Mouse (Mus musculus): ENCODE measurements around the gene Dennd1b. TPM values are rescaled to one million over a fixed set of nuclear protein-coding genes. Genes with fewer than 3 reads are reported as not detected.
A peak's percentile ranks its signal among the peaks of the same experiment; 100 is the strongest.

Gene Dennd1b
- total RNA-seq (2021) = 10 to 100 TPM; 50.2 to 51.4 TPM

DNA sequence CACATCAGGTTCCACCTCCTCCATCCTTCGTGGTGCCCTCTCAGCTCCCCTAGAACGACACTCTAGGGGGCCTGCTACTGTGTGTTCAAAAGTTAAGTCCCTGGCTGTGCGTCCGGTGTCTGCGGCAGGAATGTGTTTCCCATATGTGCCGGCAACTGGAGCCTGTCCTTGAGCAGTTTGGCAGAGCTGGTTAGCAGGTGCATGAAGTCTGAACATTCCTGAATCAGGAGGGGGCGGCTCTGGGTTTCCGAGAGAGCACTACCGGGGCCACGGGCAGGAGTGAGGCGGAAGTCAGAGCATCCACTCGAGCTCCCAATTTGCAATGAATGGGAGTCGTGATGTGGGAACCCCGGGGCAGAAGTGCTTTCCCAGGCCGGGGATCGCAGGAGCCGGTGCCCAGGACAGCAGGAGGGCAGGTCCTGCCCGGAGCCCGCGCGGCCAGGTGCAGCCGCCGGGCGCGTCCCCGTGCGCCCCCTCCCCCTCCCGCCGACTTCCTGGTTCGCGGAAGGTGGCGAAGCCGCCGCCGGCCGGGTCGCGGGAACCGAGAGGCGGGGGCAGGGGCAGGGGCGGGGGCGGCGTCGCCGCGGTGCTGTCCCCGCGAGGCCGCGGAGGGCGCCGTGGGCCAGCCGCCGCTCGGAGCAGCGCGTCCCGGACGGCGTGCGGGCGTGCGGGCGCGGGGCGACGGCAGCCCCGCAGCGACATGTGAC lies at the start of gene Dennd1b:
TSS of gene Dennd1b (plus strand) at position 275 of the 707 bp plus-strand sequence.
- peak; percentile 67 to 69 for DNase-seq

GRCm38 (mm10) chr1:138915596-138915995 lies 47.6 kb upstream of the Dennd1b start:
- no peak for DNase-seq

DNA sequence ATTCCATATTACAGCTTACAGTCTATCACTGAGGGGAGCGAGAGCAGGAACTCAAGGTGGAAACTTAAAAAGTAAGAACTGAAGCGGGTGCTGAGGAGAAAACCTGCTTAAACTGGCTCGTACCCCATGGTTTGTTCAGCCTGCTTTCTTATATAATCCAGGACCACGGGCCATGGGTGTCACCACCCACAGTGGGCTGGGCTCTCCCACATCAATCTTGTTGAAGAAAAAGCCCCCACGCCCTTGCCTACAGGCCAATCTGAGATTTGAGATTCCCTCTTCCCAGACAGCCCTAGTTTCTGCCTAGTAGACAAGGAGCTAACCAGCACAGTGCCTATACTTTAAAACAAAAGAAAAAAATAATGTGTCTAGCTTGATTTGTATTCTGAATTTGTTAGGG lies 43.6 kb upstream of the Dennd1b start:
- DNase-seq = no peak

DNA sequence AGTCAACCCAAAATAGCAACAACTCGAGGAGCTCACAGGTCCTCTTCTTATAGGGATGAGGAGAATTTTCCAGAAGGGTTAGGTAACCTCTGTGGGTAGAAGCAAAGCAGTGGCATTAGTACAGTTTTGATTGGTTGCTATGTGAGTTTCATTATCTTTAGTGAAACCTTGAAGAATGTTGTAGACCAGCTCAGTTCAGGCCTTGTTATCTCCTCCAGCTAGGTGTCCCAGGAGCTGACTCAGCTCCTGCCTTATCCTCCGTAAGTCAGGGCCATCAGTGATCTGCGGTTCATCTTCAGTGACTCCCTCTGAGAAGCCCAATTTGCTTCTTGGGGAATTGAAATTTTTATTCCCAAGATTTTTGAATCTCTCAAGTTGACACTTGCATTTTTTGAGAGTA lies 43.2 kb upstream of the Dennd1b start:
- DNase-seq = no peak

- DNase-seq = no peak
These were observed 42.4 kb upstream of the Dennd1b start for GRCm38 (mm10) chr1:138920799-138921198.

GRCm38 (mm10) chr1:138922886-138923285 lies 40.3 kb upstream of the Dennd1b start:
- no peak for DNase-seq

- DNase-seq = no peak
These were observed 39.0 kb upstream of the Dennd1b start for GRCm38 (mm10) chr1:138924282-138924681.

GRCm38 (mm10) chr1:138928671-138929483 lies 34.4 kb upstream of the Dennd1b start:
- peak; percentile 23 to 32 for DNase-seq

GRCm38 (mm10) chr1:138929985-138930384 lies 33.2 kb upstream of the Dennd1b start:
- DNase-seq = no peak

DNA sequence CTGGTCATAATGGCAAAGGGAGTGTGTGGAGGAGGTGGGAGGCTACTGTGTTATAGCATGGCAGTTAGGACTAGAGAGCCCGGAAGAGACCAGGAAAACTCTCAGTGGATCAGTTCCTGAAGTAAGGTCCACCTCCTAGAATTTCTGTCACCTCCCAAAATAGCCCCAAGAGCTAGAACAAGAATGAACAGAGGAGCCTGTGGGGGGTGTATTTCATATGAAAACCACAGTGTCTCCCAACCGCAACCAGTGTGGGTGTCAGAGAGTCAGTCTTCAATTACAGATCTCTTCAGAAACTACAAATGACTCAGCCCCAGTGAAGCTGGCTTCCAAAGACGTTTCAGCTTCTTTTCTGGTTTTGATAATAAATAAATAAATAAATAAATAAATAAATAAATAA lies 32.4 kb upstream of the Dennd1b start:
- DNase-seq = no peak

DNA sequence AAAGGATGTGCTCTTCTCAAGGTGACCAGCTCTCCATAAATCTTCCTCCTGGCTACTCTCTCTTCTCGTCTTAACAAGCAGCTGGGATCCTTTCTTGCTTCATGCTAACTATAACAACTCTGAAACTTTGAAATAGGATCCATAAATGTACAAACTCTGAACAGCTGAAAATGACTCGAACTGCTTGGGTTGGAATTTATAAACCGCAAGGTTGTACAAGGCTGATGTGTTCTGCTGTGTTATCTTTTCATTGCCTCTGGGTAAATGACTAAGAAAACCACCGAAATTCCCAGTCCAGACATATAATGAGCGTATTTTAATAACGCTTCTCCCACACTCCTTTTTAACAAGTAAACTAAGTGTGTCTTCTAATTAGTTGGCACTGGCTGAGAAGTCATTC lies 27.1 kb upstream of the Dennd1b start:
- DNase-seq = no peak

- DNase-seq = no peak
These were observed 25.4 kb upstream of the Dennd1b start for GRCm38 (mm10) chr1:138937686-138938370.

GRCm38 (mm10) chr1:138939579-138940139 lies 23.6 kb upstream of the Dennd1b start:
- no peak for DNase-seq

DNA sequence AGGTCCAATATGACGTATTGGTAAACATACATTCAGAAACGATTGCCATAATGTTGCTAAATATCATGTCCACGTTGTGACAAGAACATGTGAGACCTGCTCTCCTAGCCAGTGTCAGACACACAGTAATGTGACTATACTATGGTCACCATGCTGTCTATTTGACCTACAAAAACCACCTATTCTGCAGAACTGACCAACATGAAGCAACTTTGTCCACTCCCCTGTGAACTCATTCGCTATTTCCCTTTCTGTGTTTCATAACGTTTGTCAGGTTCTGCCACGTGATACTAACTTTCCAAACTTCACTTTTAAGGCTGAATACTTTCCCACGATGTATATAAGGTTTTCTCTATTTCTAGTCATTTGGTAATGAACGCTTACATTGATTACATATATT lies 22.8 kb upstream of the Dennd1b start:
- DNase-seq = no peak

GRCm38 (mm10) chr1:138952173-138952572 lies 11.1 kb upstream of the Dennd1b start:
- no peak for DNase-seq

GRCm38 (mm10) chr1:138954978-138955377 lies 8.3 kb upstream of the Dennd1b start:
- DNase-seq = no peak

DNA sequence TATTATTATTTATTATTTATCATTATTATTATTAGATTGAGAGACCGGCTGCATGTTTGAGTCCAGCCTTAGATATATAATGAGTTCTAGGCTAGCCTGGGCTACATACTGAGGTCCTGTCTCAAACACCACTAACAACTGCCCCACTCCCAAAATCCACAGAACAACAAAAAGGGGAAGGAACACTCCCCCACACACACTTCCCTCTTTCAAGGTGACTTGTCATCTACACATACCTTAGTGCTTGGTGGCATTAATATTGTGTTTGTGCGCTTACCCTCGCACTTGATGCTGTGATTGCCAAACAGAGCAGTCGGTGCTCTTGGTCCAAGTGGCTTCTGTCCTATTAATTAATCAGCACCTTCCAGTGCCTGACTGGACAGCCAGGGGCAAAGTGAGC lies 7.8 kb upstream of the Dennd1b start:
- DNase-seq = no peak

DNA sequence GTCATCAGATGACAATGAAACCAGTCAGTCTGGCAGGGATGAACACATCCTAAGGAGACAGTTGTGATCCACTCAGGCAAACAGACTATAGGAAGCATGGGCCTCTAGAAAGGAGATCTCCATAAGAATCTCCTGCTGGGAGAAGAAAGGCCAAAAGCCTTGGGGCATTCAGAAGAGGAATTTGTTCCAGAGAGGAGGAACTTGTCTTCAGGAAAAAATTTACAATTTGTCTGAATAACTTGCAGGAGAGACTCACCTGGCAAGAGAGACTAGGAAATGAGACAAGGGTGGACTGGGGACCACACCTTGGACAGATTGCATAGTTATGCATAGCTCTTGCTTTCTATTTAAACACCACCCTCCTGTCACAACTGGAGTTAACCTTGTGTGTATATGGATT lies 6.7 kb upstream of the Dennd1b start:
- no peak for DNase-seq

GRCm38 (mm10) chr1:138957111-138957510 lies 6.1 kb upstream of the Dennd1b start:
- DNase-seq = no peak

DNA sequence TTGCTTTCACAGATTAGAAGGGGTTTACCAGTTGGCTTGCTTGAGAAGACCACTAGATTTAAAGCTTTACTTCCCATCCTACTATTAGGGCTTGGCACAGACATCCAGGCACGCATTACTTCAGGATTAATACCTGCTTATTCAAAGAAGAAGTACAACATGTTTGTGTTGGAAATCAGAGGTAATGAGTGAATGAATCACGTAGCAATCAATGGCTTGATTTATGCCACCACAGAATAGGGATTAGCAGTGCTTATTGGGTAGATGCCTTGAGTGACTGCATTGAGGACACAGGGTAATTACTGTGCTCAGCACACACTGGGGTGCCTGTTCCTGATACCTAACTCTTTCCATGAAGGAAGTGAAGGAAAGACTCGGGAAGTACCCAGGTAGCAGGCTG lies 4.4 kb upstream of the Dennd1b start:
- DNase-seq = no peak

DNA sequence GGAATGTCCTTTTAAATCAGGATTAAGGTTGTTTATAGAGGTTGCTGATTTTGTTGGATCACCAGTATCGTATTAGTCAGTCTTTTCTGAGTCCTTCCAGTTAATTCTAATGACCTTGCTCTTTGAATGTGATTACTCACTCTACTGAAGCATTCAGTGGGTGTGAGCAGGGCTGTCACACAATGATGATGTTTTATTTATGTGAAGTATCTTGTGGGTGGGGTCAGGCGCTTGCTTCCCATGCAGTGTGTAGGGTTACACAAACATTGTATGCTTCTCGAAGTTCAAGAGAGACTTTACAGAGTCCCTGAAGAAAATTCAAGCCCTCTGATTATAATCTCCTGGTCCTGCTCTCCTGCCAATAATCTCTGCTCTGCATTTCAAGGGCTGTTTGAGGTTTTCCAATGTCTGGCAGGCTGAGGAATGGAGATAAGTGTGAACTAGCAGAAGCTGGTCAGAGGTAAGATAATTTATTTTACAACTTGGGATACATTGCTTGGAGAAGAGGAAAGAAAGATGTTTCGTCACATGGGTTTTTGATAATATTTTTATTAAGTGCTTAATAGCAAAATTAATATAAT lies 3.2 kb upstream of the Dennd1b start:
- DNase-seq = no peak

GRCm38 (mm10) chr1:138962266-138963101 lies 751 bp upstream of the Dennd1b start:
- DNase-seq = peak in 1 of 2 experiments; percentile 20

All from layer of hippocampus, postnatal 36 days (tissue).